Mouse (Mus musculus) brown adipose tissue, adult 24 weeks (tissue): ENCODE data around the gene Dnajc27. TPM values are rescaled to one million over a fixed set of nuclear protein-coding genes. Genes with fewer than 3 reads are reported as not detected.
A peak's percentile ranks its signal among the peaks of the same experiment; 100 is the strongest.

Experiments used
- H3K27ac ChIP-seq: fragments of 200-500 bp; replicated peaks from 2 replicates; pipeline ENCODE4 v1.5.1; 2012; ENCODE audit warnings: low read depth, mild to moderate bottlenecking, low read length
- H3K4me1 ChIP-seq: fragments of 200-500 bp; 2 replicates; pipeline ENCODE4 v1.6.1; 2012; ENCODE audit warnings: low read length, mixed read lengths; ENCODE audit not compliant: control insufficient read depth, insufficient read depth, insufficient read length
- H3K4me3 ChIP-seq: fragments of 200-500 bp; 2 replicates; pipeline ENCODE4 v1.5.1; 2012; ENCODE audit warnings: low read depth, mild to moderate bottlenecking, low read length, moderate library complexity; ENCODE audit not compliant: insufficient read depth
- polyA plus RNA-seq: library from polyadenylated mRNA; stranded (reverse); fragments of >200 nt; gene quantifications from 2 replicates; pipeline ENCODE4 v1.2.4, GENCODE M21; 2012; ENCODE audit not compliant: missing spikeins, insufficient read depth, insufficient read length

Gene Dnajc27
- polyA plus RNA-seq, 1 experiment, result 3.5 TPM

- Histone ChIP-seq H3K4me3 (no peak overlapping the region), H3K27ac (no peak overlapping the region)
Observed at GRCm38 (mm10) chr12:4066681-4067459, 15.5 kb upstream of the Dnajc27 start.

GRCm38 (mm10) chr12:4068551-4068950 lies 13.8 kb upstream of the Dnajc27 start:
- H3K4me1 ChIP-seq, result no peaks in the 10 kb centered on the region
- no peak overlapping the region for H3K4me3 ChIP-seq
- no peak overlapping the region for H3K27ac ChIP-seq

More at GRCm38 (mm10) chr12:4066681-4067459, 15.5 kb upstream of the Dnajc27 start:
- H3K4me1 ChIP-seq, result no peaks in the 10 kb centered on the region

DNA sequence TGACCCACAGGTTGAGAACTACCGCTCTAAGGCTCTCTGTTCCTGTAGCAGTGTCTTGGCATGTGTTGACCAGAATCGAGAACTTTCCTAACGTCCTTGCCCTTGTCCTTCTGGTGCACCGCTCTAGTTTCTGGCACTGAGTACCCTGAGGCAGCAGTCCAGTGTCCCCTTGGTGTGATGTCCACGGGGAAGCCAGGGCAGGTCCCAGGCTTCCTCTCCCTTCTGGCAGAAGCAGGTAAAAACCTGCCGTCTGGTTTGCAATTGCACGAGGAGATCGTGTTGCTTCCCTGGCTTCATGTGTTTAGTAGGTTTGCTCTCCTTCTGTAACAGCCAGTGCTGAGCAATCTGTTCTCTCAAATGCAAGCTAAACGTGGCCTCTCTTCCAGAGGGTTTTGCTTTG lies 10.7 kb upstream of the Dnajc27 start:
- no peak overlapping the region for H3K4me3 ChIP-seq
- no peaks in the 10 kb centered on the region for H3K4me1 ChIP-seq
- H3K27ac ChIP-seq, result no peak overlapping the region

DNA sequence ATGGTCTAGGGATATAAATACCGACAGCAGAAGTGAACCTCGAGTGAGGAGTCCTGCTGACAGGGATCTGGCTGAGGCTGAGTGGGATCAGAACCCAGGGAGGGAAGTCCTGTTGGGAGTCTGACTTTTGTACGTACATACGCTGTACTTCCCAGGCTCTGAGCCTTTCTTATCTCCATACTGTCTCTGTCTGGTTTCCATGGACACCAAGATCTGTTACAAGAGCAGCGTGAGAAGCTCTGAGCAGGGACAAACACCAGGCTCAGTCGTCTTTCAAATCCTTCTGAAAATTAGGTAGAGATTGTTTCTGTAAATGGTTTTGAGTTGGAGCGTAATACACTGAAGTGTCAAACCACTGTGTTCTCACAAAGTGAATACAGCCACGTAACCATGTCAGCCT lies 7.0 kb upstream of the Dnajc27 start:
- no peak overlapping the region for H3K27ac ChIP-seq
- no peak overlapping the region for H3K4me3 ChIP-seq
- H3K4me1 ChIP-seq, result no peaks in the 10 kb centered on the region

- no peaks in the 10 kb centered on the region for H3K4me1 ChIP-seq
- H3K27ac ChIP-seq, result no peak overlapping the region
Observed at GRCm38 (mm10) chr12:4076383-4076782, 6.0 kb upstream of the Dnajc27 start.

DNA sequence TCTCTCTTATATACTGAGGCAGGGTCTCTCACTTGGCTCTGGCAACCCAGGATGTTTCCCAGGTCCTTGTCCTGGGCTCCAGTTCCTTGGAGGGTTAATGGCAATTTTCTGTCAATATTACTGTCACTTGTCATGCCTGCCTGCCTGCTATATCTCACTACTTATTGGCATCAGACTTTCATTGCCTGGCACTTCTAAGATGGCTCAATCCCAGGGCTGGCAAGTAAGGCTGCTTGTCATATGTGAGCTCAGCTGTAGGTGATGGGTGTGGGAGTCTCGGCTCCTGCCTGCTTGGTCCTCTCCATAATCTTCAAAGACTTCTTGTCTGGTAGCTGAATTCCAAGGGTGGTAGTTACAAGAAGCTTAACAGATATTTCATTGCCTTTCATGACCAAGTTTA lies 4.3 kb upstream of the Dnajc27 start:
- Histone ChIP-seq H3K4me3 (no peak overlapping the region), H3K27ac (no peak overlapping the region), H3K4me1 (no peaks in the 10 kb centered on the region)

More at GRCm38 (mm10) chr12:4076383-4076782, 6.0 kb upstream of the Dnajc27 start:
- no peak overlapping the region for H3K4me3 ChIP-seq

GRCm38 (mm10) chr12:4080311-4080710 lies 2.1 kb upstream of the Dnajc27 start:
- H3K4me3 ChIP-seq, result no peak overlapping the region

DNA sequence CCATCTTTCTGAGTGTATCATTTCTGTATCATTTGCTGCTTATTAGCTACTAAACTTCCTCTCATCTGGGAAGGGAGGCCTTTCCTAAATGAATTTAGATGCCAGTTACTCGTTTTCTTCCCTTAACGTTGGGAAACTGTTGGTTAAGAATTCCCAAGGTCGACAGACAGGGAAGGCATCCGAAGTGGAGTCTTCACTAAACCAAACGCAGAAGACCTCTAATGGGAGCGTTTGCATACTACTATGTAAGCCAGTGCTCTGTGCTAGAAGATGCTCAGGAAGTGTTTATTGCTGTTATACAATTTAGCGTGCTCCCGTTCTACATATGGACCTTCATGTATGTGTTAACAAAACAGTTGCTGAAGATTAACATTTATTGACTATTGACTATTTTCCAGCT lies 1.1 kb downstream of the Dnajc27 start:
- Histone ChIP-seq H3K27ac (no peak overlapping the region), H3K4me3 (no peak overlapping the region), H3K4me1 (no peaks in the 10 kb centered on the region)

More at GRCm38 (mm10) chr12:4080311-4080710, 2.1 kb upstream of the Dnajc27 start:
- no peak overlapping the region for H3K27ac ChIP-seq
- no peaks in the 10 kb centered on the region for H3K4me1 ChIP-seq

DNA sequence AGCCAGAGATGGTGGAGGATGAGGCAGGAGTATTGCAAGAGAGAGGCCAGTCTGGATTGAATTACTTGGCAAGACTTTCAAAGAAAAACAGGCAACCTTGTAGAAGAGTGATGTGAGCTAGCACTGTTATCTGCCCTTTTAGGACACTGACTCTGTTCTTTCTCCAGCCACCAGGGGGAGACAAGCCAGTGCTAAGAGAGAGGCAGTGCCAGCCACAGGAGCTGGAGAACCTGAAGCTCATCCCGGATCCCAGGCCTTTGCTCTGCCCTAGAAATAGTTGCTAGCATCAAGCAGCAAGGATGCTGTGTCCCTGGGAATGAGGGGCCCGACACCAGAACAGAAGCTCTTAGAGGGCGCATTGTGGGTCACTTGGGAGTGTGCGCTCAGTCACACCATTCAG lies 25.0 kb downstream of the Dnajc27 start:
- Histone ChIP-seq H3K4me1 (no peaks in the 10 kb centered on the region), H3K4me3 (no peak overlapping the region), H3K27ac (no peak overlapping the region)

DNA sequence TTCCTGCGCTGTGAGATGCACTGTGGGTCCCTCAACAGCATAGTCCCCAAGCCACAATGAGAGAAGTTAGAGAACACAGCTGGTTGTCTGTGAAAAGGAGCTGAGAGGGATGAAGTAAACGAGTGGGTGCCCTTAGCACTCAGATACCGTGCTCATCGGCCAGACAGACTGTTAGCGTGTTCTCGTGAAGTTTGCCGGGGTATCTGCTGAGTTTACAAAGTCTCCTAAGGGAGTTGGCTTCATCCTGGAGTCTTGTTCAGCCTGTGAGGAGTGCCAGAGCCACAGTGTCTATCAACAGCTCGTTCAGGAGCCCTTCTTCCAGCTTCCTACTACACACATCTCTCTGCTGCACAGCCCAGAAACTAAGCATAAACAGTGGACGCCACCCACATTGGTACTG lies 33.7 kb downstream of the Dnajc27 start:
- H3K4me1 ChIP-seq, result no peaks in the 10 kb centered on the region
- H3K4me3 ChIP-seq, result no peak overlapping the region
- no peak overlapping the region for H3K27ac ChIP-seq

DNA sequence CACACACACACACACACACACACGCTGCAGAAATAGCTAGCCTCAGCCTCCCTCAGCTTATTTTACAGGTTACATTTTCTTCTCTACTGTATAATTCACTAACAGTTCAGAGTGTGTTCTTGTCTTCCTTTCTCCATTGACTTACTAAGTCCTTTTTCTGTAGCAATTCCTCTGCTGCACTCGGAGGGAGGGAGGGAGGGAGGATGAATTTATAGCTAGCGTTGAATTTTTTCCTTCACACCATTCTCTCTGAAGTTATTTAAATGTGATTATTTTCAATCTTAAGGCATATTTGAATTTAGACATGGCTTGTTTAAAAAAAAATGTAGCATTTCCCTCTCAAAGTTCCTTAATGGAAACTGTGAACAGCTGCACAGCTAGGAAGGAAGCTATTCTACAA lies 34.8 kb downstream of the Dnajc27 start:
- Histone ChIP-seq H3K4me3 (no peak overlapping the region), H3K27ac (no peak overlapping the region), H3K4me1 (no peaks in the 10 kb centered on the region)

DNA sequence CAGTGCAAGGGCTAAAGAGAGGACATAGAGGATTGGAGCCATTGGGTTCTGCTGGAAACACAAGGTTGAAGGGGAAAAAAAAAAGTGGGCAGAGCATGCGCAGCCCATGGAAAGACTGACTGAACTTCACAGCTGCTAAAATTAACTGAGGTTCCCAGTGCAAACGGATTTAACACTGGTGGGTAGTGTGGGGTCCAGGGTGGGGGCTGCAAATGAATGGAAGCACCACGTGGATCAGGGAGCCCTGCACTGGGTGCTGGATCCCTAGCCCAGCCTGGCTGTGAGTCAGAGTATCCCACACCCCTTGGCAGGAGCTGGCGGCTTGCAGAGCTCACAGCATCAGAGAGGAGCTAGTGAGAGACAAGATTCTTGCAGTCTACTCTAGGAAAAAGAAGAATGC lies 35.2 kb downstream of the Dnajc27 start:
- Histone ChIP-seq H3K27ac (no peak overlapping the region), H3K4me1 (no peaks in the 10 kb centered on the region), H3K4me3 (no peak overlapping the region)

- Histone ChIP-seq H3K4me3 (no peak overlapping the region), H3K27ac (peak overlapping the region; percentile 62), H3K4me1 (no peaks in the 10 kb centered on the region; the same call in 1 of the 2 replicates)
Observed at GRCm38 (mm10) chr12:4127346-4127745, 45.0 kb downstream of the Dnajc27 start.

GRCm38 (mm10) chr12:4132941-4133846 lies 50.8 kb downstream of the Dnajc27 start, which contains the start of gene Adcy3:
Adcy3 (plus strand) TSS chr12:4133103.
- H3K4me3 ChIP-seq, result peak within 1 kb of the TSS; percentile 58
- peak within 1 kb of the TSS; percentile 60 for H3K27ac ChIP-seq
- peaks cover 20% of the 10 kb centered on the region for H3K4me1 ChIP-seq

DNA sequence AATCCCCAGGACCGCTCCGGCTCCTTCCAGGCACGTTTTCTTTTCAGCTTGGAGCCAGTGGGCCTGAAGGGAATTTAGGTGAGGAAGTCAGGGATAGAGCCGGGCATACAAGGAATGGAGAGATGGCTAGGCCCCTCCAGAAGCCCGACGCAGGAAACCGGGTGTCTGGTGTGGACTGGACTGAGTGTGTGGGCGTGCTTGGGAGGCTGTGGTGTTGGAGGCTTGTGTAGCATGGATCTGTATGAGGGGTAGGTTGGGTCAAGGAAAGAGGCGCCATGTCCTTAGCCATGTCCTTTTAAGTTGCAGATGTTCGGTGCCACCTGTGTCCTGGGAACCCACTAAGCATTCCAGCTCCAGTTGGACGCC lies 51.4 kb downstream of the Dnajc27 start:
- Histone ChIP-seq H3K27ac (peak overlapping the region; percentile 26; the same call in 1 of the 2 replicates), H3K4me1 (peaks cover 20% of the 10 kb centered on the region), H3K4me3 (peak overlapping the region; percentile 58)
